Mouse (Mus musculus) embryonic facial prominence, embryonic 15.5 days (tissue): ENCODE data around the gene Hexim1. TPM values are rescaled to one million over a fixed set of nuclear protein-coding genes. Genes with fewer than 3 reads are reported as not detected.
A peak's percentile ranks its signal among the peaks of the same experiment; 100 is the strongest.

Experiments
- ATAC-seq: fragments of 200-750 bp; cut with Nextera tagmentation; 2 replicates; pipeline ENCODE4 v1.8.0; 2017; ENCODE audit warnings: low read depth, moderate TSS enrichment; ENCODE audit not compliant: insufficient number of reproducible peaks, low FRiP score, low TSS enrichment
- H3K27ac ChIP-seq: fragments of 300-500 bp; sonication (generic); replicated peaks from 2 replicates; pipeline ENCODE4 v1.5.1; 2015; ENCODE audit warnings: mild to moderate bottlenecking, inconsistent platforms
- H3K27me3 ChIP-seq: fragments of 300-500 bp; sonication (generic); 2 replicates; pipeline ENCODE4 v1.6.1; 2015; ENCODE audit warnings: inconsistent platforms
- H3K36me3 ChIP-seq: fragments of 300-500 bp; sonication (generic); 2 replicates; pipeline ENCODE4 v1.6.1; 2015; ENCODE audit warnings: mild to moderate bottlenecking, inconsistent platforms
- H3K4me1 ChIP-seq: fragments of 300-500 bp; sonication (generic); 2 replicates; pipeline ENCODE4 v1.6.1; 2015; ENCODE audit warnings: inconsistent platforms
- H3K4me2 ChIP-seq: fragments of 300-500 bp; sonication (generic); replicated peaks from 2 replicates; pipeline ENCODE4 v1.6.1; 2015; ENCODE audit warnings: mild to moderate bottlenecking, inconsistent platforms
- H3K4me3 ChIP-seq: fragments of 300-500 bp; sonication (generic); replicated peaks from 2 replicates; pipeline ENCODE4 v1.5.1; 2015; ENCODE audit warnings: mild to moderate bottlenecking, inconsistent platforms
- H3K9ac ChIP-seq: fragments of 300-500 bp; sonication (generic); 2 replicates; pipeline ENCODE4 v1.6.1; 2015; ENCODE audit warnings: inconsistent platforms
- H3K9me3 ChIP-seq: fragments of 300-500 bp; sonication (generic); replicated peaks from 2 replicates; pipeline ENCODE4 v1.6.1; 2016; ENCODE audit warnings: inconsistent platforms
- WGBS: fragments of 180-500 bp; shearing (Covaris S2); methylation state at CpG from one replicate; pipeline ENCODE4 v1.1.7; 2015; 5-methylcytosine and 5-hydroxymethylcytosine counted together
- polyA plus RNA-seq: library from polyadenylated mRNA; unstranded; fragments of >200 nt; fragmentation: Nextera tagmentation; extraction: Ambion mirVana; gene quantifications from 2 replicates; pipeline ENCODE4 v1.2.1, GENCODE M21; 2015

The Hexim1 gene
- polyA plus RNA-seq, 1 experiment from 2014 or later = 5.9 TPM

DNA sequence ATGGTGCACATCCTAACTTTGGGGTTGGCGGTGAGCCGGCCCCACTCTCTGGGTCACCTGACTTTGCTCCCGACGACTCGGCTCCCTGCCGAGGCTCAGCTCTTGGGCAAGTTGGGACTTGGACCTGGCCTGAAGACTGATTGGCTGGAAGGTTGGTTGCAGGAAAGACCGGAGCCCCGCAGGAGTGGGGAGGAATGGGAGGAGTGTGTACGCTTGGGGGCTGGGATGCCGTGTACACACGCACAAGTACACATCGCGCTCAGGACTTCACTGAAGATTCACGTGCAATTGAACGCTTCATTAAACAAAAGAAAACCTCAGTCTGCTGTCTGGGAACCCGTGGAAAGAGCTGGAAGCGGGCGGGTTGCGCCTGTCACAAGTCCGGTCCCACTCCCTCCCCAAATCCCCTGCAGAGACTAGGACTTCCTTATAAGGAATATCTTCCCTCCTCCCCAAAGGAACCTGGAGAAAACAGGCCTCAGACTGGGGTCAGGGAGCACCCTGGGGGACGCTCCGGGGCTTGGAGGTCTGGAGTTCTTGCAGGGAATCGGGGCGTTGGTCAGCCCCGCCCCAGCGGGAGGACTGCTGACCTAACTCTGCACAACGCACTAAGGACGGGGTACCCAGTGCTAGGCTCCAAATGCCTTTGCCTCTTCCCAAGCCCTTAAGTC is 4.0 kb upstream of the Hexim1 start:
- Histone ChIP-seq H3K9me3 (no peaks in the 10 kb centered on the region), H3K27ac (peak overlapping the region; percentile 90), H3K4me1 (peaks cover 36% of the 10 kb centered on the region), H3K4me2 (peak overlapping the region; percentile 74), H3K36me3 (no peaks in the 10 kb centered on the region), H3K9ac (peak overlapping the region; percentile 26), H3K27me3 (no peaks in the 10 kb centered on the region), H3K4me3 (peak overlapping the region; percentile 46)
- 1% methylated on average over 28 of the region's 28 CpGs for WGBS
- no peak for ATAC-seq

GRCm38 (mm10) chr11:103112552-103112912 is 3.5 kb upstream of the Hexim1 start:
- peak overlapping the region; percentile 26 for H3K9ac ChIP-seq
- H3K27me3 ChIP-seq = no peaks in the 10 kb centered on the region
- no peaks in the 10 kb centered on the region for H3K9me3 ChIP-seq
- peak overlapping the region; percentile 46 for H3K4me3 ChIP-seq
- peak overlapping the region; percentile 74 for H3K4me2 ChIP-seq
- H3K4me1 ChIP-seq = peaks cover 36% of the 10 kb centered on the region
- ATAC-seq = no peak
- H3K36me3 ChIP-seq = no peaks in the 10 kb centered on the region
- 20% methylated on average over 9 of the region's 9 CpGs for WGBS
- peak overlapping the region; percentile 90 for H3K27ac ChIP-seq

- H3K27me3 ChIP-seq = no peaks in the 10 kb centered on the region
- H3K36me3 ChIP-seq = no peaks in the 10 kb centered on the region
- H3K4me3 ChIP-seq = 0 out of 2 replicates have a peak overlapping the region, but pooled peaks have one; percentile 46
- no peak for ATAC-seq
- peak overlapping the region; percentile 90 for H3K27ac ChIP-seq
- H3K4me2 ChIP-seq = peak overlapping the region; percentile 74
- no peak overlapping the region for H3K9ac ChIP-seq
- peaks cover 36% of the 10 kb centered on the region for H3K4me1 ChIP-seq
- 37% methylated on average over 12 of the region's 12 CpGs for WGBS
- H3K9me3 ChIP-seq = no peaks in the 10 kb centered on the region
These were observed 3.0 kb upstream of the Hexim1 start for GRCm38 (mm10) chr11:103113005-103113404.

GRCm38 (mm10) chr11:103113771-103114170 is 2.3 kb upstream of the Hexim1 start:
- no peaks in the 10 kb centered on the region for H3K9me3 ChIP-seq
- no peaks in the 10 kb centered on the region for H3K36me3 ChIP-seq
- no peak overlapping the region for H3K9ac ChIP-seq
- peaks cover 40% of the 10 kb centered on the region for H3K4me1 ChIP-seq
- ATAC-seq = no peak
- no peaks in the 10 kb centered on the region for H3K27me3 ChIP-seq
- H3K4me3 ChIP-seq = no peak overlapping the region
- peak overlapping the region; percentile 90; the same call in 1 of the 2 replicates for H3K27ac ChIP-seq
- WGBS = 54% methylated on average over 4 of the region's 4 CpGs
- no peak overlapping the region for H3K4me2 ChIP-seq

DNA sequence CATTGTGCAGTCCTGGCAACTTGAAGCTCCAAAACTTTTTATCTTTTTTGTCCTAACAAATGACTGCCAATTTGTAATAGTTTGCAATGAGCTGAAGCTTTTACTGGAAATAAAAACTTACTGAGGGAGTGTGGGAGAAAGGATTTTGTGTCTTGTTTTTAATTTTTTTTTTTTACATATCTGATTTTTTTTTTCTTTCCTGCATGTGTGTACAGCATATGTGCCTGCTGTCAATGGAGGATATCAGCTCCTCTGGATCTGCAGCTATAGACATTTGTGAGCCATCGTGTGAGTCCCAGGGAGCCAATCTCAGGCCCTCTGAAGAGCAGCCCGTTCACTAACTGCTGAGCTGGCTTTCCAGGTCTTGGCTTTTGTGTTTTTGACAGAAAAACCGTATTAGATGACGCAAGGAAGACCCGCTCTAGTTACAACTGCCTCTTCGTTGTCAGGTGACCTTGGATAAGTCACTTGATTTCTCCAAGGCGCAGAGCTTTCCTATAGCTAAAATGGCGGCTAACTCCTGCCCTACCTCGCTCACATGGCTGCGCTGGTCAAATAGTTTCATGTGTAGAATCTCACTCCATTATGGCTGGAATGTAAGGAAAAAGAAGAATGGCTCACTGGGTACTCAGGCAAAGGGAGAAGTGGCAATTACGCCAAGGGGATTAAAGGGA is 1.6 kb upstream of the Hexim1 start:
- Histone ChIP-seq H3K36me3 (no peaks in the 10 kb centered on the region), H3K4me2 (peak overlapping the region; percentile 72), H3K9me3 (no peaks in the 10 kb centered on the region), H3K27me3 (no peaks in the 10 kb centered on the region), H3K4me3 (peak overlapping the region; percentile 69), H3K9ac (peak overlapping the region; percentile 58; the same call in 1 of the 2 replicates), H3K4me1 (peaks cover 43% of the 10 kb centered on the region), H3K27ac (peak overlapping the region; percentile 96)
- WGBS = 84% methylated on average over 11 of the region's 11 CpGs
- no peak for ATAC-seq

- H3K27ac ChIP-seq = peak overlapping the region; percentile 96
- H3K9me3 ChIP-seq = no peaks in the 10 kb centered on the region
- H3K4me3 ChIP-seq = peak overlapping the region; percentile 69
- H3K36me3 ChIP-seq = no peaks in the 10 kb centered on the region
- peak; percentile 63 for ATAC-seq
- peaks cover 43% of the 10 kb centered on the region for H3K4me1 ChIP-seq
- H3K4me2 ChIP-seq = peak overlapping the region; percentile 72
- H3K27me3 ChIP-seq = no peaks in the 10 kb centered on the region
- peak overlapping the region; percentile 58 for H3K9ac ChIP-seq
- whole genome bisulfite sequencing = under 1% methylated on average over 34 of the region's 34 CpGs
These were observed 646 bp upstream of the Hexim1 start for GRCm38 (mm10) chr11:103115163-103116007.

DNA sequence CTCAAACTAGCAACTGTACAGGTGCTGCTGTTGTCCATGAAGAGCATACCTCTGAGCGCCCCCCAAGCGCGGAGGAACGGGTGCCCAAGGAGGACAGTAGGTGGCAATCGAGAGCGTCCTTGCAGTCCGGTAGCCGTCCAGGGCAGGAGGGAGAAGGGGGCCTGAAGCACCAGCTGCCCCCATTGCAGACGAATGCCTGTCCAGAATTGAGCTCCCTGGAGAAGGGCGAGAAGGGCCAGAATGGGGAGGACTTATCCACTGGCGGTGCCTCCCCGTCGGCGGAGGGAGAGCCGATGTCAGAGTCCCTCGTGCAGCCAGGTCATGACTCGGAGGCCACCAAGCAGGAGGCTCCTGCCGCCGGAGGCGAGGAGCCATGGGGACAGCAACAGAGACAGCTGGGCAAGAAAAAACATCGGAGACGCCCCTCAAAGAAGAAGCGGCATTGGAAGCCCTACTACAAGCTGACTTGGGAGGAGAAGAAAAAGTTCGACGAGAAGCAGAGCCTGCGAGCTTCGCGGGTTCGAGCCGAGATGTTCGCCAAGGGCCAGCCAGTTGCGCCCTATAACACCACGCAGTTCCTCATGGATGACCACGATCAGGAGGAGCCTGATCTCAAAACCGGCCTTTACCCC is 1.0 kb downstream of the Hexim1 start:
- ATAC-seq = 0 out of 2 replicates have a peak, but pooled peaks have one; percentile 20
- Histone ChIP-seq H3K4me2 (peak overlapping the region; percentile 72), H3K27ac (peak overlapping the region; percentile 95), H3K9me3 (no peaks in the 10 kb centered on the region), H3K4me1 (peaks cover 33% of the 10 kb centered on the region), H3K27me3 (no peaks in the 10 kb centered on the region), H3K9ac (peak overlapping the region; percentile 63), H3K36me3 (no peaks in the 10 kb centered on the region), H3K4me3 (peak overlapping the region; percentile 69)
- WGBS = 0% methylated on average over 35 of the region's 35 CpGs

- ATAC-seq = no peak
- under 1% methylated on average over 38 of the region's 38 CpGs for WGBS
- Histone ChIP-seq H3K9ac (peak overlapping the region; percentile 63), H3K4me1 (peaks cover 27% of the 10 kb centered on the region), H3K4me2 (peak overlapping the region; percentile 72), H3K27ac (peak overlapping the region; percentile 95), H3K9me3 (no peaks in the 10 kb centered on the region), H3K36me3 (no peaks in the 10 kb centered on the region), H3K27me3 (no peaks in the 10 kb centered on the region), H3K4me3 (peak overlapping the region; percentile 69)
These were observed 1.6 kb downstream of the Hexim1 start for GRCm38 (mm10) chr11:103117591-103118009.

DNA sequence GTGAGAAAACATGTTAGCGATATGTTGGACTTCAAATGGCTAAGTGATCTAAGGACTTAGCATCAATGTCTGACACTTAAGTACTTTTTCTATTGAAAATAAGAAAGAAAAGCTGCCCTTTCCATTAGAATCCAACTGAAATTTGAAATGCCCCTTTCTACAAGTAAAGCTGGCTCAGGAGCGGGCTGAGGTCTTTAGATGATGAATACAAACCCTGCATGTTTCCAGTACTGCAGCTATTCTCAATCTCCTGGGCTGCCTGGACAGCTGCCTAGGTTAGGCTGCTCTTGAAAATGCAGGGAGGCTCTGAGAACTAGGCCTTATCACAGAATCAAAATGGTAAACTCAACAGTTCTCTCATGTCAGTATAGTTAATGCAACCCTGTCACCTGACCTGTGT is 2.8 kb downstream of the Hexim1 start:
- Histone ChIP-seq H3K4me2 (peak overlapping the region; percentile 72), H3K4me1 (peaks cover 17% of the 10 kb centered on the region), H3K9ac (0 out of 2 replicates have a peak overlapping the region, but pooled peaks have one; percentile 2), H3K4me3 (peak overlapping the region; percentile 69), H3K27me3 (no peaks in the 10 kb centered on the region), H3K27ac (no peak overlapping the region), H3K9me3 (no peaks in the 10 kb centered on the region), H3K36me3 (no peaks in the 10 kb centered on the region)
- WGBS = 73% methylated on average over 2 of the region's 2 CpGs
- ATAC-seq = no peak

GRCm38 (mm10) chr11:103119609-103120008 is 3.6 kb downstream of the Hexim1 start:
- no peak overlapping the region for H3K9ac ChIP-seq
- no peak overlapping the region for H3K27ac ChIP-seq
- WGBS = 37% methylated on average over 5 of the region's 5 CpGs
- H3K4me3 ChIP-seq = no peak overlapping the region
- no peak overlapping the region for H3K4me2 ChIP-seq
- H3K36me3 ChIP-seq = no peaks in the 10 kb centered on the region
- peaks cover 10% of the 10 kb centered on the region for H3K4me1 ChIP-seq
- H3K27me3 ChIP-seq = no peaks in the 10 kb centered on the region
- H3K9me3 ChIP-seq = no peaks in the 10 kb centered on the region
- ATAC-seq = no peak
